Mouse (Mus musculus) adrenal gland, postnatal 25 days (tissue): Measurements from ENCODE around the gene Prss12. TPM values are rescaled to one million over a fixed set of nuclear protein-coding genes. Genes with fewer than 3 reads are reported as not detected.

Experiments used
- DNase-seq: peaks from one replicate; pipeline ENCODE4 v3.0.0; 2021; ENCODE audit warnings: mixed read lengths
- total RNA-seq: library from RNA; stranded (reverse); gene quantifications from 2 replicates; pipeline ENCODE4 v1.2.3, GENCODE M21; 2021

The Prss12 gene
- total RNA-seq, 1 experiment from 2014 or later = 1.3 TPM

GRCm38 (mm10) chr3:123531124-123531523 lies 84.4 kb downstream of the Prss12 start:
- no peak for DNase-seq

- no peak for DNase-seq
Observed at GRCm38 (mm10) chr3:123537279-123537678, 90.6 kb downstream of the Prss12 start.

GRCm38 (mm10) chr3:123543585-123544304 lies 97.0 kb downstream of the Prss12 start:
- DNase-seq = no peak

- no peak for DNase-seq
Observed at GRCm38 (mm10) chr3:123550487-123550886, 103.8 kb downstream of the Prss12 start.

- no peak for DNase-seq
Observed at GRCm38 (mm10) chr3:123553872-123554271, 107.2 kb downstream of the Prss12 start.

- no peak for DNase-seq
Observed at GRCm38 (mm10) chr3:123555254-123555865, 108.6 kb downstream of the Prss12 start.

Other genes with a start within 250 kb of the Prss12 start
- 12.9 and 13.0 TPM in 2 replicates for gene Synpo2, start 210.8 kb upstream of the Prss12 start, total RNA-seq
- 140 and 169 TPM in 2 replicates for gene Sec24d, start 179.5 kb upstream of the Prss12 start, total RNA-seq
- 20.6 and 21.4 TPM in 2 replicates for gene Mettl14, start 60.8 kb upstream of the Prss12 start, total RNA-seq
- gene Ndst3, start 243.9 kb downstream of the Prss12 start, total RNA-seq = 0.24 and 0.39 TPM in 2 replicates